In genomic region chr13:51962191-51962611, GRCm38 (mm10) we compare ENCODE assay signal across 12 mouse cellular contexts.
DNase-seq lines count a peak whose midpoint lies in the region; ATAC-seq and TF ChIP-seq lines count a peak whose summit lies in the region.
"Had no signal": no experiment of that assay in that cellular context is flagged by ENCODE, and none has a peak within 500 bp of the region (broad histone marks: within the 10 kb centered on the region; RNA-seq: fewer than 3 reads in every experiment).

No protein-coding gene starts in this region.

- H3K79me3 ChIP-seq in C2C12 (ENCODE audit: low read depth) = no peaks in the 10 kb centered on the region

- 67% methylated on average over 8 of the region's 8 CpGs for WGBS in hindbrain, embryonic 11.5 days
- 56% methylated on average over 8 of the region's 8 CpGs for WGBS in hindbrain, embryonic 12.5 days

- H3K4me2 ChIP-seq in hindbrain, embryonic 11.5 days (replicated peaks; ENCODE audit: low read depth, low read length) = no peak overlapping the region
- no peak overlapping the region for H3K4me2 ChIP-seq in hindbrain, embryonic 12.5 days (replicated peaks)
- H3K4me2 ChIP-seq: neural tube, embryonic 15.5 days had no signal

- no peaks in the 10 kb centered on the region for H3K27me3 ChIP-seq in hindbrain, embryonic 11.5 days (ENCODE audit: control insufficient read depth, insufficient read depth, low read length)
- peaks cover 4% of the 10 kb centered on the region; the same call in 1 of the 2 replicates for H3K27me3 ChIP-seq in hindbrain, embryonic 12.5 days
- H3K27me3 ChIP-seq in C2C12 (ENCODE audit: control insufficient read depth, insufficient read depth, insufficient read length) = no peaks in the 10 kb centered on the region
- H3K27me3 ChIP-seq: neural tube, embryonic 15.5 days had no signal

- no peak for TF ChIP-seq CTCF in C2C12 (IDR thresholded peaks at IDR 0.05; ENCODE audit: control insufficient read depth, insufficient read depth, insufficient read length)

- peak overlapping the region; percentile 21 for H3ac ChIP-seq in C2C12 (ENCODE audit: control insufficient read depth, insufficient read length, low read depth)

- no peak overlapping the region for H3K27ac ChIP-seq in hindbrain, embryonic 11.5 days (ENCODE audit: low read depth, low read length)
- no peak overlapping the region for H3K27ac ChIP-seq in hindbrain, embryonic 12.5 days
- H3K27ac ChIP-seq: kidney, postnatal 0 days; neural tube, embryonic 15.5 days had no signal

- no peaks in the 10 kb centered on the region for H3K9me3 ChIP-seq in hindbrain, embryonic 11.5 days (ENCODE audit: control insufficient read depth, low read length)
- H3K9me3 ChIP-seq in hindbrain, embryonic 12.5 days (replicated peaks) = no peaks in the 10 kb centered on the region
- H3K9me3 ChIP-seq: G1E; neural tube, embryonic 15.5 days had no signal

- peak; percentile 25 for DNase-seq in hindbrain, embryonic 11.5 days (ENCODE audit: low spot score)
- peak; percentile 34 for DNase-seq in adrenal gland, postnatal 25 days
- peak; percentile 37 for DNase-seq in kidney, postnatal 10 days
- no peak for DNase-seq in frontal cortex, postnatal 25 days (ENCODE audit: low spot score in 2 of 2)
- no peak for DNase-seq in layer of hippocampus, postnatal 14 days (ENCODE audit: low spot score in 2 of 2)
- DNase-seq in spleen, postnatal 14 days (ENCODE audit: low spot score in 2 of 2) = no peak
- DNase-seq: spleen, adult 18-20 months had no signal

- no peaks in the 10 kb centered on the region for H3K79me2 ChIP-seq in C2C12 (ENCODE audit: control insufficient read depth, insufficient read depth)

- no peak for ATAC-seq in hindbrain, embryonic 11.5 days (ENCODE audit: low FRiP score)
- no peak for ATAC-seq in hindbrain, embryonic 12.5 days (ENCODE audit: low FRiP score)

- no peaks in the 10 kb centered on the region for H3K36me3 ChIP-seq in hindbrain, embryonic 11.5 days (ENCODE audit: control insufficient read depth, insufficient read depth, low read length)
- H3K36me3 ChIP-seq in hindbrain, embryonic 12.5 days = no peaks in the 10 kb centered on the region
- no peaks in the 10 kb centered on the region for H3K36me3 ChIP-seq in C2C12 (ENCODE audit: control insufficient read depth, insufficient read depth)
- H3K36me3 ChIP-seq: G1E; neural tube, embryonic 15.5 days had no signal

- H3K4me3 ChIP-seq in hindbrain, embryonic 11.5 days (ENCODE audit: low read depth, low read length) = no peak overlapping the region
- no peak overlapping the region for H3K4me3 ChIP-seq in hindbrain, embryonic 12.5 days
- no peak overlapping the region for H3K4me3 ChIP-seq in C2C12 (ENCODE audit: insufficient read depth, poor library complexity, severe bottlenecking)
- H3K4me3 ChIP-seq: neural tube, embryonic 15.5 days had no signal

- H3K4me1 ChIP-seq in hindbrain, embryonic 11.5 days (replicated peaks; ENCODE audit: control insufficient read depth, insufficient read depth, low read length) = peaks cover 2% of the 10 kb centered on the region; the same call in 1 of the 2 replicates
- H3K4me1 ChIP-seq in hindbrain, embryonic 12.5 days = peaks cover 22% of the 10 kb centered on the region

- H3K9ac ChIP-seq in hindbrain, embryonic 11.5 days (ENCODE audit: low read depth, low read length) = no peak overlapping the region
- no peak overlapping the region for H3K9ac ChIP-seq in hindbrain, embryonic 12.5 days
- H3K9ac ChIP-seq: neural tube, embryonic 15.5 days had no signal

TF ChIP-seq in C2C12, 6 proteins besides CTCF, POLR2A, EP300 and RAD21:
- TF ChIP-seq USF1 (IDR thresholded peaks at IDR 0.05; ENCODE audit: low read depth) = no peak
- TF ChIP-seq FOSL1 (IDR thresholded peaks at IDR 0.05; ENCODE audit: insufficient read depth, low read length, poor library complexity, severe bottlenecking) = no peak
- TF ChIP-seq MYOG (IDR thresholded peaks at IDR 0.05; ENCODE audit: control insufficient read depth, extremely low read depth, insufficient read length) = no peak
- TF ChIP-seq CEBPB (IDR thresholded peaks at IDR 0.05; ENCODE audit: low read depth) = no peak
- no peak for TF ChIP-seq MAX (IDR thresholded peaks at IDR 0.05)
- TF ChIP-seq MYOD1 (IDR thresholded peaks at IDR 0.05; ENCODE audit: control insufficient read depth, insufficient read length, low read depth) = no peak

Comparison
In these comparisons a context has a peak if more than half of its experiments do, and no peak if none do; other contexts are left out.
1. DNase-seq: peak in hindbrain, embryonic 11.5 days (single experiment), adrenal gland, postnatal 25 days (single experiment) and kidney, postnatal 10 days (single experiment); none in frontal cortex, postnatal 25 days (0 of 2), layer of hippocampus, postnatal 14 days (0 of 2) and spleen, postnatal 14 days (0 of 2).